In genomic region chr14:120874397-120874796, GRCm38 (mm10) we compare ENCODE assay signal across 15 mouse cellular contexts. TPM values are rescaled to one million over a fixed set of nuclear protein-coding genes. Genes with fewer than 3 reads are reported as not detected.
DNase-seq lines count a peak whose midpoint lies in the region; ATAC-seq lines count a peak whose summit lies in the region.
"Had no signal": no experiment of that assay in that cellular context is flagged by ENCODE, and none has a peak within 500 bp of the region (broad histone marks: within the 10 kb centered on the region; RNA-seq: fewer than 3 reads in every experiment).

No protein-coding gene starts in this region.

- no peak overlapping the region for H3K4me3 ChIP-seq in heart, embryonic 13.5 days
- H3K4me3 ChIP-seq in intestine, embryonic 14.5 days (ENCODE audit: low read depth, low read length) = no peak overlapping the region
- no peak overlapping the region for H3K4me3 ChIP-seq in intestine, embryonic 15.5 days (replicated peaks)
- H3K4me3 ChIP-seq: embryonic facial prominence, embryonic 12.5 days; forebrain, embryonic 12.5 days; hindbrain, embryonic 12.5 days had no signal

- H3K27ac ChIP-seq in heart, embryonic 13.5 days (replicated peaks) = peak overlapping the region; percentile 82; the same call in 1 of the 2 replicates
- H3K27ac ChIP-seq in intestine, embryonic 14.5 days (ENCODE audit: low read depth) = no peak overlapping the region
- no peak overlapping the region for H3K27ac ChIP-seq in intestine, embryonic 15.5 days
- H3K27ac ChIP-seq: embryonic facial prominence, embryonic 12.5 days; forebrain, embryonic 12.5 days; hindbrain, embryonic 12.5 days had no signal

- no peak overlapping the region for H3K4me2 ChIP-seq in heart, embryonic 13.5 days
- no peak overlapping the region for H3K4me2 ChIP-seq in intestine, embryonic 14.5 days (ENCODE audit: low read length)
- no peak overlapping the region for H3K4me2 ChIP-seq in intestine, embryonic 15.5 days (replicated peaks)
- H3K4me2 ChIP-seq: embryonic facial prominence, embryonic 12.5 days; forebrain, embryonic 12.5 days; hindbrain, embryonic 12.5 days had no signal

- H3K9ac ChIP-seq in heart, embryonic 13.5 days = no peak overlapping the region
- no peak overlapping the region for H3K9ac ChIP-seq in intestine, embryonic 14.5 days (ENCODE audit: low read length)
- H3K9ac ChIP-seq in intestine, embryonic 15.5 days = no peak overlapping the region
- H3K9ac ChIP-seq: embryonic facial prominence, embryonic 12.5 days; forebrain, embryonic 12.5 days; hindbrain, embryonic 12.5 days had no signal

- intact Hi-C loops in heart, postnatal 36 days (cut with DNase I) = no loop called here

- WGBS in heart, embryonic 13.5 days = 41% methylated on average over 7 of the region's 7 CpGs
- 89% methylated on average over 7 of the region's 7 CpGs for WGBS in intestine, embryonic 14.5 days
- WGBS in intestine, embryonic 15.5 days = 88% methylated on average over 7 of the region's 7 CpGs

- peak; percentile 51; the same call in 1 of the 2 replicates for ATAC-seq in heart, embryonic 13.5 days (ENCODE audit: extremely low read depth, insufficient number of reproducible peaks, low FRiP score, low TSS enrichment)
- ATAC-seq in intestine, embryonic 14.5 days (replicated peaks; ENCODE audit: low FRiP score, low TSS enrichment, low read depth) = 0 out of 2 replicates have a peak, but pooled peaks have one; percentile 40
- no peak for ATAC-seq in intestine, embryonic 15.5 days
- ATAC-seq: forebrain, embryonic 16.5 days; hindbrain, embryonic 16.5 days; inflammation-experienced regulatory T-cells, adult 6 months had no signal

- peak; percentile 81 for DNase-seq in heart, adult 11 months
- no peak for DNase-seq in heart, postnatal 36 days
- DNase-seq in heart, postnatal 4 days = no peak
- DNase-seq in intestine, embryonic 14.5 days (ENCODE audit: low spot score) = no peak
- DNase-seq: cerebellum, adult 11 months; embryo, embryonic 11 days; gastrocnemius, postnatal 10 days had no signal

- no peaks in the 10 kb centered on the region for H3K27me3 ChIP-seq in heart, embryonic 13.5 days (replicated peaks)
- H3K27me3 ChIP-seq in intestine, embryonic 14.5 days (replicated peaks; ENCODE audit: control insufficient read depth, insufficient read depth, low read length) = no peaks in the 10 kb centered on the region
- no peaks in the 10 kb centered on the region for H3K27me3 ChIP-seq in intestine, embryonic 15.5 days (replicated peaks)
- H3K27me3 ChIP-seq: embryonic facial prominence, embryonic 12.5 days; forebrain, embryonic 12.5 days; hindbrain, embryonic 12.5 days had no signal

- H3K4me1 ChIP-seq in heart, embryonic 13.5 days = peaks cover 40% of the 10 kb centered on the region
- no peaks in the 10 kb centered on the region for H3K4me1 ChIP-seq in intestine, embryonic 14.5 days (replicated peaks; ENCODE audit: control insufficient read depth, insufficient read depth, low read length)
- no peaks in the 10 kb centered on the region for H3K4me1 ChIP-seq in intestine, embryonic 15.5 days (replicated peaks)
- H3K4me1 ChIP-seq: embryonic facial prominence, embryonic 12.5 days had no signal

- H3K9me3 ChIP-seq in heart, embryonic 13.5 days = no peaks in the 10 kb centered on the region; the same call in 1 of the 2 replicates
- 0 out of 2 replicates have a peak, but pooled peaks cover 2% of the 10 kb centered on the region for H3K9me3 ChIP-seq in intestine, embryonic 14.5 days (ENCODE audit: control insufficient read depth, low read length)
- H3K9me3 ChIP-seq in intestine, embryonic 15.5 days = no peaks in the 10 kb centered on the region
- H3K9me3 ChIP-seq: embryonic facial prominence, embryonic 12.5 days; forebrain, embryonic 12.5 days had no signal

- H3K36me3 ChIP-seq in heart, embryonic 13.5 days = no peaks in the 10 kb centered on the region
- H3K36me3 ChIP-seq in intestine, embryonic 14.5 days (ENCODE audit: control insufficient read depth, insufficient read depth, low read length) = no peaks in the 10 kb centered on the region
- no peaks in the 10 kb centered on the region for H3K36me3 ChIP-seq in intestine, embryonic 15.5 days
- H3K36me3 ChIP-seq: embryonic facial prominence, embryonic 12.5 days; forebrain, embryonic 12.5 days; hindbrain, embryonic 12.5 days had no signal

RNA-seq across cellular contexts. Expression of gene Ipo5, which starts 36.6 kb away (rescaled TPM):
- total RNA-seq in heart, postnatal 36 days (2021) = 100 to 1,000 TPM; 103 to 108 TPM
- 73.2 and 74.7 TPM in 2 replicates for polyA plus RNA-seq in heart, embryonic 13.5 days (2015; fragmentation: Nextera tagmentation; extraction: Ambion mirVana)
- total RNA-seq in heart, postnatal 4 days (2021) = 100 to 1,000 TPM; 129 to 131 TPM
- 123 and 133 TPM in 2 replicates for polyA plus RNA-seq in intestine, embryonic 14.5 days (2014; fragmentation: Nextera tagmentation; extraction: Ambion mirVana)
- polyA plus RNA-seq in intestine, embryonic 15.5 days (2015; fragmentation: Nextera tagmentation; extraction: Ambion mirVana) = 78.9 and 86.1 TPM in 2 replicates
